Mouse (Mus musculus) heart, postnatal 0 days (tissue): Measurements from ENCODE around the gene Chn2. TPM values are rescaled to one million over a fixed set of nuclear protein-coding genes. Genes with fewer than 3 reads are reported as not detected.
A peak's percentile ranks its signal among the peaks of the same experiment; 100 is the strongest.

Experiments
- ATAC-seq: fragments of 200-750 bp; cut with Nextera tagmentation; 2 replicates; pipeline ENCODE4 v1.8.0; 2017; ENCODE audit warnings: low read depth, moderate number of reproducible peaks, moderate library complexity; ENCODE audit not compliant: insufficient read depth
- DNase-seq: peaks from one replicate; pipeline ENCODE4 v3.0.0-alpha.2; 2016; ENCODE audit warnings: low spot score
- H3K27ac ChIP-seq: fragments of 300-500 bp; sonication (generic); 2 replicates; pipeline ENCODE4 v1.5.1; 2014; ENCODE audit warnings: low read depth, mild to moderate bottlenecking
- H3K27me3 ChIP-seq: fragments of 300-500 bp; sonication (generic); 2 replicates; pipeline ENCODE4 v1.6.1; 2014; ENCODE audit warnings: low read length, mixed read lengths; ENCODE audit not compliant: control insufficient read depth, insufficient read depth
- H3K36me3 ChIP-seq: fragments of 300-500 bp; sonication (generic); replicated peaks from 2 replicates; pipeline ENCODE4 v1.6.1; 2014; ENCODE audit warnings: low read length, mixed read lengths; ENCODE audit not compliant: control insufficient read depth, insufficient read depth
- H3K4me1 ChIP-seq: fragments of 300-500 bp; sonication (generic); 2 replicates; pipeline ENCODE4 v1.6.1; 2014; ENCODE audit warnings: antibody characterized with exemption; ENCODE audit not compliant: control insufficient read depth, insufficient read depth
- H3K4me2 ChIP-seq: fragments of 300-500 bp; sonication (generic); 2 replicates; pipeline ENCODE4 v1.6.1; 2014; ENCODE audit warnings: low read depth, mild to moderate bottlenecking, low read length, moderate library complexity
- H3K4me3 ChIP-seq: fragments of 300-500 bp; sonication (generic); 2 replicates; pipeline ENCODE4 v1.5.1; 2014; ENCODE audit warnings: low read depth, low read length
- H3K9ac ChIP-seq: fragments of 300-500 bp; sonication (generic); replicated peaks from 2 replicates; pipeline ENCODE4 v1.6.1; 2014; ENCODE audit warnings: low read depth, low read length, mixed read lengths
- H3K9me3 ChIP-seq: fragments of 300-500 bp; sonication (generic); replicated peaks from 2 replicates; pipeline ENCODE4 v1.6.1; 2016; ENCODE audit warnings: low read length; ENCODE audit not compliant: control insufficient read depth
- CTCF ChIP-seq: IDR thresholded peaks from 2 replicates; pipeline ENCODE4 v1.5.1; 2016; ENCODE audit warnings: antibody characterized with exemption, control low read depth, low read depth
- EP300 ChIP-seq: IDR thresholded peaks from 2 replicates; pipeline ENCODE4 v1.6.1; 2016; ENCODE audit warnings: antibody characterized with exemption, low read depth
- WGBS: fragments of 180-500 bp; shearing (Covaris S2); extraction: QIAGEN DNeasy Blood & Tissue Kit; methylation state at CpG from one replicate; pipeline ENCODE4 v1.1.7; 2014; 5-methylcytosine and 5-hydroxymethylcytosine counted together
- polyA plus RNA-seq: library from polyadenylated mRNA; unstranded; fragments of >200 nt; fragmentation: Nextera tagmentation; extraction: Ambion mirVana; gene quantifications from 2 replicates; pipeline ENCODE4 v1.2.1, GENCODE M21; 2015
- total RNA-seq: library from RNA; depleted of rRNA; stranded (reverse); fragments of >200 nt; gene quantifications from 2 replicates; pipeline ENCODE4 v1.2.3, GENCODE M21; 2014; ENCODE audit warnings: low replicate concordance

Gene Chn2
- total and polyA plus RNA-seq, 2 experiments from 2014 or later: 2.0 to 12.2 TPM

DNA sequence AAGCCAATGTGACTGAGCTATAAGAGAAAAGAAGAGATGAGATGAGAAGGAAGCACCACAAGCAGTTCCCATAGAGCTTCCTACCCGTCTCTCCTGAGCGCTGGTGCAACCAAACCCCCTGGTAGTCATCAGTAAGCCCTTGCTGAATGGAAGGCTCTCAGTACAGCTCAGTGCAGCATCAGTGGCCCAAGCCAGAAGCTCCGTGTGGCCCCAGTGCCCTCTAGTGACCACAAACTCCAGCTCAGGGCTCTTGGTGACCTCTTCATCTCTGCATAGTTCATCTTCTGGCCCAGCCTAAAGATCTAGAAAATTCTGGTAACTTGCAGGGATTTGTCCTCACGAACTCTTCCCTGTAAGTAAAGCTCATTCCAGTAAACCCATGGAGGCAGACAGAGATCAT is 125.4 kb downstream of the Chn2 start:
- Histone ChIP-seq H3K9ac (no peak overlapping the region), H3K4me3 (no peak overlapping the region), H3K9me3 (no peaks in the 10 kb centered on the region), H3K4me2 (no peak overlapping the region), H3K27ac (no peak overlapping the region), H3K36me3 (no peaks in the 10 kb centered on the region), H3K4me1 (no peaks in the 10 kb centered on the region), H3K27me3 (no peaks in the 10 kb centered on the region)
- ATAC-seq: peak; percentile 67
- peak; percentile 76 for TF ChIP-seq CTCF
- TF ChIP-seq EP300: no peak
- peak; percentile 39 for DNase-seq
- 37% methylated on average over 4 of the region's 4 CpGs for WGBS

DNA sequence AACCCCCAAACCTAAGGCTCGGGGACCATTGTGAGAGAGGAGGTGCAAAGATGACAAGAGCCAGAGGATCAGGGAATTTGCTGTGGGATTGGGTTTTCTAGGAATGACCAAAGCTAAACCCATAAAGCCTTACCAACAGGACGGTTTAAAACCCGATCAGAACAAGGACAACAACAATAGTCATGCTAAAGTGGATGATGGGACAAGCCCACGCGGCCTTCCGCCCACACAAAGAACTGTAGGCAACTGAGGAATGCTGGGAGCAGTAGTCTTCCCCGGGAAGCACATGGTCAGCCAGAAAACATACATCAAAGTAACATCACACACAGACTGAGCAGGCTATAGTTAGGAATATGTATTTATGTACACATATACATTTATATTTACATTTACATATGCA is 125.9 kb downstream of the Chn2 start:
- Histone ChIP-seq H3K36me3 (no peaks in the 10 kb centered on the region), H3K9ac (no peak overlapping the region), H3K27me3 (no peaks in the 10 kb centered on the region), H3K4me3 (no peak overlapping the region), H3K9me3 (no peaks in the 10 kb centered on the region), H3K4me2 (no peak overlapping the region), H3K27ac (no peak overlapping the region), H3K4me1 (no peaks in the 10 kb centered on the region)
- ATAC-seq: no peak
- WGBS: 82% methylated on average over 7 of the region's 7 CpGs
- DNase-seq: no peak
- TF ChIP-seq EP300 (no peak), CTCF (no peak)

DNA sequence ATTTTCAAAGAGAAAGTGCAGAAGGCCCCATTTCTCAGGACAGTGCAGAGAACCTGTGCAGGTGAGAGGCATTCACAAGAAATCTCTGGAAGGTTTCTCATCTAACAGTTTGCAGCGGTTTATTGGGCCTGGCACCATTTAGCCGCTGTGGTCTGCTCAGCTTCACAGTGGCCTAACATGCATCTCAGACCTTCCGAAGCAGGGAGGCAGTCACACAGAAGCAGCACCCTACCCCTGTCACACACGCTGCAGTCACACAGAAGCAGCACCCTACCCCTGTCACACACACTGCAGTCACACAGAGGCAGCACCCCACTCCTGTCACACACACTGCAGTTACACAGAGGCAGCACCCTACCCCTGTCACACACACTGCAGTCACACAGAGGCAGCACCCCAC is 126.5 kb downstream of the Chn2 start:
- H3K27me3 ChIP-seq: no peaks in the 10 kb centered on the region
- H3K9me3 ChIP-seq: no peaks in the 10 kb centered on the region
- no peaks in the 10 kb centered on the region for H3K36me3 ChIP-seq
- TF ChIP-seq EP300: no peak
- TF ChIP-seq CTCF: no peak
- no peak overlapping the region for H3K27ac ChIP-seq
- DNase-seq (no peak), ATAC-seq (no peak)
- no peak overlapping the region for H3K4me2 ChIP-seq
- no peak overlapping the region for H3K9ac ChIP-seq
- H3K4me1 ChIP-seq: no peaks in the 10 kb centered on the region
- 92% methylated on average over 4 of the region's 4 CpGs for WGBS
- no peak overlapping the region for H3K4me3 ChIP-seq

DNA sequence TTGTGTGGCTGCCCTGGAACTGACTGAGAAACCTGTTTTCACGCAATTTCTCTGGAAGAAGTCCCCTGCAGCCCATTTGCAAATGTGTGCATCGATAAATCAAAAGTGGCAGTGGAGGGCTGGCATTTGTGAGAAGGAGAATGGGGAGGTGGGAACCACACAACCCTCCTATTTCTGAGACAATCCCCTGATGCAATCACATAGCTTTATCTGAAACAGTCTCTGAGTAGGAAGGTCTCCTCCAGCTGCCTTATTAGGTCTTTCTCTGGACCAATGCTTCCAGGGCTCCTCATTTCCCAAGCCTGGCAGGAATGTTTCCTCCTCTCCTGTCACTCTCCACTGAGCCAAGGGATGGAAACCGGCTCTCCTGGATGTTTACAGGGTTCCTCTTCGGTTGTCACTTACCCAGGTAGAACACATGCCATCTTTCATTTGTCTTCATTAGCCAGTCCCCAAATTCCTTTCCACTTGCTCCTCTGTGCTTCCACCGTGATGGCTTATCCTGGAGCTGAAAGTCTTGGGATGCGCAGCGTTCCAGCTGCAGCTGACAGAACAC is 127.7 kb downstream of the Chn2 start:
- Histone ChIP-seq H3K4me2 (no peak overlapping the region), H3K9me3 (no peaks in the 10 kb centered on the region), H3K27me3 (no peaks in the 10 kb centered on the region), H3K4me1 (no peaks in the 10 kb centered on the region), H3K9ac (no peak overlapping the region), H3K27ac (no peak overlapping the region), H3K4me3 (no peak overlapping the region), H3K36me3 (no peaks in the 10 kb centered on the region)
- TF ChIP-seq EP300 (no peak), CTCF (no peak)
- ATAC-seq (no peak), DNase-seq (no peak)
- WGBS: 70% methylated on average over 7 of the region's 7 CpGs

DNA sequence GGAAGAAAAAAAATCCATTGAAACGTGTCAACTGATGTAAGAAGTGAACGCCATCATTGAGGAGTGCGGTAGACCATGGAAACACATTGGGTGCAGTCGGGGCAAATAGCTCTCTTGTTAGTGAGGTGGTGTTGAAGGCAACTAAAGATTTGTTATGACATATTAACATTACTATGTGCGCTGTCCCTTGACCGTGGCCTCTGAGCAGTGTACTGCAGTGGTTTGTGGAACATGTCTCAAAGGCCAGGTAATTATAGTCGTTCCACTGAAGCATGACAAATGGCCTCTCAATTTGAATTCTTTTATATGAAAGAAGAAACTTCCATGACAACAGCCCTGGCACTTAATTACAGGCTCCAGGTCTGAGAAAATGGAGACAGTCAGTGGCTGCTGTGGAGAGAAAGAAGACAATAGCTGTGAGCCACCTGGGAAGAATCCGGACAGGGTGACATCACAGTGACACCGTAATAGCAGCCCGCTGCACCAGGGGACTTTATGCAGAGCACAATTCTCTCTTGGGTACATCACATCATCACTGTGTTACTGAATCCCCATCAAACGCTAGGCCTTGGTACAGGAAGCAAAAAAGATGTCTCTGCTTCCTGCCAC is 131.0 kb downstream of the Chn2 start:
- H3K36me3 ChIP-seq: no peaks in the 10 kb centered on the region
- DNase-seq (no peak), ATAC-seq (no peak)
- H3K4me3 ChIP-seq: no peak overlapping the region
- H3K9ac ChIP-seq: no peak overlapping the region
- no peaks in the 10 kb centered on the region for H3K27me3 ChIP-seq
- H3K27ac ChIP-seq: no peak overlapping the region
- no peak for TF ChIP-seq CTCF
- TF ChIP-seq EP300: no peak
- no peaks in the 10 kb centered on the region for H3K4me1 ChIP-seq
- no peak overlapping the region for H3K4me2 ChIP-seq
- no peaks in the 10 kb centered on the region for H3K9me3 ChIP-seq
- WGBS: 82% methylated on average over 11 of the region's 11 CpGs

DNA sequence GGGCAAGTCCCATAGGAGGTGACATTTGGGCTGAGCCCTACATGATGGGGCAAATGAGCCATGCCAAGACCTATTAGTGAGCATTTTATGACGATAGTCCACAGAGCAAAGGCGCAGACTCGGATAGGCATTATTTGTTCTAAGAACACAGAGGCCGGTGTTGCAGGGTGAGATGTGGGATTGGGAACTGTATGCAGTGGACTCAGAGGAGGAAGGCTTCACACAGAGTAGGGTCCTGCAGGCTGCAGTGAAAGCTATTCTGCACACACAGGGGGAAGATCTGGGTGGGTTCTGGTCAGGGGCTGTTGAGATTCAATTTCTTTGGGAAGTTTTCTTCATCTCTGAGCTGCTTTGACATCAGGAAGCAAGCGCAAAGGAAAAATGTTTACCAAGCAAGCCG is 132.0 kb downstream of the Chn2 start:
- TF ChIP-seq CTCF (no peak), EP300 (no peak)
- Histone ChIP-seq H3K27me3 (no peaks in the 10 kb centered on the region), H3K4me1 (no peaks in the 10 kb centered on the region), H3K36me3 (no peaks in the 10 kb centered on the region), H3K9ac (no peak overlapping the region), H3K9me3 (no peaks in the 10 kb centered on the region), H3K4me3 (no peak overlapping the region), H3K27ac (no peak overlapping the region), H3K4me2 (no peak overlapping the region)
- WGBS: 86% methylated on average over 6 of the region's 6 CpGs
- ATAC-seq (no peak), DNase-seq (no peak)
